Mouse (Mus musculus): ENCODE data around the gene Celf2. TPM values are rescaled to one million over a fixed set of nuclear protein-coding genes. Genes with fewer than 3 reads are reported as not detected.

Celf2 gene
- polyA plus RNA-seq, 1 experiment from 2014 or later, result 97.4 TPM

- Histone ChIP-seq H3K36me3 (no peaks in the 10 kb centered on the region), H3K27me3 (no peaks in the 10 kb centered on the region), H3K4me2 (no peak overlapping the region), H3K27ac (no peak overlapping the region), H3K9me3 (no peaks in the 10 kb centered on the region), H3K9ac (no peak overlapping the region), H3K4me1 (no peaks in the 10 kb centered on the region), H3K4me3 (no peak overlapping the region)
- no peak for ATAC-seq (ENCODE audit: borderline replicate concordance, extremely low read depth, low FRiP score, low TSS enrichment)
- WGBS, result 74% methylated on average over 3 of the region's 3 CpGs
Observed at GRCm38 (mm10) chr2:7224346-7225071, 284.9 kb downstream of the Celf2 start.

- ATAC-seq (ENCODE audit: borderline replicate concordance, extremely low read depth, low FRiP score, low TSS enrichment), result no peak
- H3K9ac ChIP-seq, result no peak overlapping the region
- H3K9me3 ChIP-seq, result no peaks in the 10 kb centered on the region
- H3K36me3 ChIP-seq, result no peaks in the 10 kb centered on the region
- no peak overlapping the region for H3K4me2 ChIP-seq
- no peak overlapping the region for H3K4me3 ChIP-seq
- 50% methylated on average over 2 of the region's 2 CpGs for WGBS
- no peaks in the 10 kb centered on the region for H3K4me1 ChIP-seq
- no peak overlapping the region for H3K27ac ChIP-seq
- H3K27me3 ChIP-seq, result no peaks in the 10 kb centered on the region
Observed at GRCm38 (mm10) chr2:7223538-7223937, 285.8 kb downstream of the Celf2 start.

GRCm38 (mm10) chr2:7222886-7223285 is 286.5 kb downstream of the Celf2 start:
- no peaks in the 10 kb centered on the region for H3K27me3 ChIP-seq
- no peak overlapping the region for H3K9ac ChIP-seq
- no peak for ATAC-seq (ENCODE audit: borderline replicate concordance, extremely low read depth, low FRiP score, low TSS enrichment)
- H3K4me1 ChIP-seq, result no peaks in the 10 kb centered on the region
- H3K4me2 ChIP-seq, result no peak overlapping the region
- no peaks in the 10 kb centered on the region for H3K36me3 ChIP-seq
- H3K9me3 ChIP-seq, result no peaks in the 10 kb centered on the region
- H3K27ac ChIP-seq, result no peak overlapping the region
- WGBS, result 77% methylated on average over 6 of the region's 6 CpGs
- H3K4me3 ChIP-seq, result no peak overlapping the region

GRCm38 (mm10) chr2:7221856-7222255 is 287.5 kb downstream of the Celf2 start:
- Histone ChIP-seq H3K27me3 (no peaks in the 10 kb centered on the region), H3K9me3 (no peaks in the 10 kb centered on the region), H3K27ac (no peak overlapping the region), H3K36me3 (no peaks in the 10 kb centered on the region), H3K4me3 (no peak overlapping the region), H3K4me2 (no peak overlapping the region), H3K9ac (no peak overlapping the region), H3K4me1 (no peaks in the 10 kb centered on the region)
- WGBS, result 68% methylated on average over 1 of the region's 1 CpGs
- no peak for ATAC-seq (ENCODE audit: borderline replicate concordance, extremely low read depth, low FRiP score, low TSS enrichment)

GRCm38 (mm10) chr2:7218101-7218500 is 291.3 kb downstream of the Celf2 start:
- Histone ChIP-seq H3K36me3 (no peaks in the 10 kb centered on the region), H3K9me3 (no peaks in the 10 kb centered on the region), H3K4me3 (no peak overlapping the region), H3K4me2 (no peak overlapping the region), H3K27me3 (no peaks in the 10 kb centered on the region), H3K27ac (no peak overlapping the region), H3K9ac (no peak overlapping the region), H3K4me1 (no peaks in the 10 kb centered on the region)
- ATAC-seq (ENCODE audit: borderline replicate concordance, extremely low read depth, low FRiP score, low TSS enrichment), result no peak
- WGBS, result 89% methylated on average over 2 of the region's 2 CpGs

GRCm38 (mm10) chr2:7207691-7208504 is 301.5 kb downstream of the Celf2 start:
- H3K27me3 ChIP-seq, result no peaks in the 10 kb centered on the region
- H3K27ac ChIP-seq, result 0 out of 2 replicates have a peak overlapping the region, but pooled peaks have one; percentile 5
- 0 out of 2 replicates have a peak overlapping the region, but pooled peaks have one; percentile 8 for H3K4me2 ChIP-seq
- H3K9me3 ChIP-seq, result no peaks in the 10 kb centered on the region
- ATAC-seq (ENCODE audit: borderline replicate concordance, extremely low read depth, low FRiP score, low TSS enrichment), result peak; percentile 75; the same call in 1 of the 2 replicates
- peaks cover 8% of the 10 kb centered on the region for H3K4me1 ChIP-seq
- H3K4me3 ChIP-seq, result no peak overlapping the region
- no peaks in the 10 kb centered on the region for H3K36me3 ChIP-seq
- 25% methylated on average over 15 of the region's 15 CpGs for WGBS
- no peak overlapping the region for H3K9ac ChIP-seq

- Histone ChIP-seq H3K4me3 (no peak overlapping the region), H3K9ac (no peak overlapping the region), H3K4me2 (no peak overlapping the region), H3K4me1 (no peaks in the 10 kb centered on the region), H3K27me3 (no peaks in the 10 kb centered on the region), H3K27ac (no peak overlapping the region), H3K36me3 (no peaks in the 10 kb centered on the region), H3K9me3 (no peaks in the 10 kb centered on the region)
- 77% methylated on average over 2 of the region's 2 CpGs for WGBS
- no peak for ATAC-seq (ENCODE audit: borderline replicate concordance, extremely low read depth, low FRiP score, low TSS enrichment)
Observed at GRCm38 (mm10) chr2:7193413-7193812, 315.9 kb downstream of the Celf2 start.

GRCm38 (mm10) chr2:7179186-7179585 is 330.2 kb downstream of the Celf2 start:
- no peak for ATAC-seq (ENCODE audit: borderline replicate concordance, extremely low read depth, low FRiP score, low TSS enrichment)
- WGBS, result 67% methylated on average over 1 of the region's 1 CpGs
- H3K9ac ChIP-seq, result no peak overlapping the region
- no peak overlapping the region for H3K4me3 ChIP-seq
- H3K4me1 ChIP-seq, result no peaks in the 10 kb centered on the region
- no peaks in the 10 kb centered on the region for H3K27me3 ChIP-seq
- no peaks in the 10 kb centered on the region for H3K9me3 ChIP-seq
- no peak overlapping the region for H3K4me2 ChIP-seq
- no peak overlapping the region for H3K27ac ChIP-seq
- no peaks in the 10 kb centered on the region for H3K36me3 ChIP-seq

- H3K9me3 ChIP-seq, result no peaks in the 10 kb centered on the region
- ATAC-seq (ENCODE audit: borderline replicate concordance, extremely low read depth, low FRiP score, low TSS enrichment), result no peak
- H3K4me2 ChIP-seq, result no peak overlapping the region
- H3K36me3 ChIP-seq, result no peaks in the 10 kb centered on the region
- no peak overlapping the region for H3K4me3 ChIP-seq
- H3K27me3 ChIP-seq, result no peaks in the 10 kb centered on the region
- H3K9ac ChIP-seq, result no peak overlapping the region
- H3K4me1 ChIP-seq, result no peaks in the 10 kb centered on the region
- 81% methylated on average over 11 of the region's 11 CpGs for WGBS
- H3K27ac ChIP-seq, result no peak overlapping the region
Observed at GRCm38 (mm10) chr2:7173271-7174064, 335.9 kb downstream of the Celf2 start.

GRCm38 (mm10) chr2:7171087-7171696 is 338.2 kb downstream of the Celf2 start:
- H3K4me1 ChIP-seq, result no peaks in the 10 kb centered on the region
- WGBS, result 67% methylated on average over 8 of the region's 8 CpGs
- no peak overlapping the region for H3K4me2 ChIP-seq
- H3K36me3 ChIP-seq, result no peaks in the 10 kb centered on the region
- no peak for ATAC-seq (ENCODE audit: borderline replicate concordance, extremely low read depth, low FRiP score, low TSS enrichment)
- no peaks in the 10 kb centered on the region for H3K27me3 ChIP-seq
- no peak overlapping the region for H3K27ac ChIP-seq
- no peaks in the 10 kb centered on the region for H3K9me3 ChIP-seq
- no peak overlapping the region for H3K4me3 ChIP-seq
- no peak overlapping the region for H3K9ac ChIP-seq

- Histone ChIP-seq H3K4me3 (no peak overlapping the region), H3K9ac (no peak overlapping the region), H3K27me3 (no peaks in the 10 kb centered on the region), H3K27ac (no peak overlapping the region), H3K36me3 (no peaks in the 10 kb centered on the region), H3K9me3 (no peaks in the 10 kb centered on the region), H3K4me1 (no peaks in the 10 kb centered on the region), H3K4me2 (no peak overlapping the region)
- 71% methylated on average over 3 of the region's 3 CpGs for WGBS
- no peak for ATAC-seq (ENCODE audit: borderline replicate concordance, extremely low read depth, low FRiP score, low TSS enrichment)
Observed at GRCm38 (mm10) chr2:7165786-7166185, 343.6 kb downstream of the Celf2 start.
